Mouse (Mus musculus): ENCODE results near the gene Ptpn6. TPM values are rescaled to one million over a fixed set of nuclear protein-coding genes. Genes with fewer than 3 reads are reported as not detected.

The Ptpn6 gene
- total RNA-seq, 2 experiments from 2014 or later, result 13.0 to 13.5 TPM

Small RNA genes within 50 kb of the gene (microRNA-seq; reads per million reads assigned to microRNA genes)
- 9.2 reads per million, percentile 15 among the genes with 10 or more reads in this experiment for gene Mir141
- 128 reads per million, percentile 48 among the genes with 10 or more reads in this experiment for gene Mir200c

Other genes starting within 250 kb of the Ptpn6 start
- 10 to 100 TPM; 16.0 to 21.7 TPM for gene C1rl, start 245.6 kb downstream of the Ptpn6 start, total RNA-seq (2021)
- gene C1ra, start 226.3 kb downstream of the Ptpn6 start, total RNA-seq (2021), result 10 to 100 TPM; 40.4 to 51.1 TPM
- gene C1s1, start 196.4 kb downstream of the Ptpn6 start, total RNA-seq (2021), result 100 to 1,000 TPM in 1 of 2 experiments, 10 to 100 TPM in 1; 76.9 to 105 TPM
- gene C1rb, start 168.4 kb downstream of the Ptpn6 start, total RNA-seq (2021), result 1 to 10 TPM; 4.7 to 5.1 TPM
- gene C1s2, start 102.6 kb downstream of the Ptpn6 start, total RNA-seq (2021), result 1 to 10 TPM; 2.5 to 4.2 TPM
- 10 to 100 TPM; 80.8 to 85.7 TPM for gene Lpcat3, start 75.7 kb downstream of the Ptpn6 start, total RNA-seq (2021)
- gene Emg1, start 26.5 kb downstream of the Ptpn6 start, total RNA-seq (2021), result 10 to 100 TPM; 85.5 to 94.1 TPM
- gene Phb2, start 26.4 kb downstream of the Ptpn6 start, total RNA-seq (2021), result 100 to 1,000 TPM; 452 to 487 TPM
- gene Grcc10, start 2.7 kb upstream of the Ptpn6 start, total RNA-seq (2021), result 100 to 1,000 TPM; 321 to 324 TPM
- gene Gm45234, start 17.3 kb upstream of the Ptpn6 start, total RNA-seq (2021), result 1 to 10 TPM in 1 of 2 experiments, not detected in 1; 1.1 TPM
- 10 to 100 TPM; 64.0 to 71.5 TPM for gene Atn1, start 17.8 kb upstream of the Ptpn6 start, total RNA-seq (2021)
- gene Eno2, start 31.0 kb upstream of the Ptpn6 start, total RNA-seq (2021), result 10 to 100 TPM; 13.0 to 21.0 TPM
- gene Lrrc23, start 41.0 kb upstream of the Ptpn6 start, total RNA-seq (2021), result under 1 TPM in 1 of 2 experiments, not detected in 1; 0.72 TPM
- gene Spsb2, start 69.9 kb upstream of the Ptpn6 start, total RNA-seq (2021), result 10 to 100 TPM; 11.7 to 15.2 TPM
- gene Tpi1, start 75.6 kb upstream of the Ptpn6 start, total RNA-seq (2021), result 100 to 1,000 TPM; 504 to 601 TPM
- gene Usp5, start 90.8 kb upstream of the Ptpn6 start, total RNA-seq (2021), result 100 to 1,000 TPM in 1 of 2 experiments, 10 to 100 TPM in 1; 89.2 to 111 TPM
- gene Cdca3, start 90.8 kb upstream of the Ptpn6 start, total RNA-seq (2021), result 10 to 100 TPM; 26.3 to 28.8 TPM
- gene Gnb3, start 101.6 kb upstream of the Ptpn6 start, total RNA-seq (2021), result 1 to 10 TPM; 7.5 to 9.7 TPM
- gene P3h3, start 119.0 kb upstream of the Ptpn6 start, total RNA-seq (2021), result 10 to 100 TPM; 26.6 to 29.6 TPM
- gene Gpr162, start 125.3 kb upstream of the Ptpn6 start, total RNA-seq (2021), result 1 to 10 TPM; 3.5 to 5.2 TPM
- 1 to 10 TPM; 3.8 to 4.0 TPM for gene Cd4, start 149.5 kb upstream of the Ptpn6 start, total RNA-seq (2021)
- gene Lag3, start 173.0 kb upstream of the Ptpn6 start, total RNA-seq (2021), result 1 to 10 TPM; 1.4 to 1.8 TPM
- gene Ptms, start 181.4 kb upstream of the Ptpn6 start, total RNA-seq (2021), result 100 to 1,000 TPM; 824 to 887 TPM
- gene Mlf2, start 192.7 kb upstream of the Ptpn6 start, total RNA-seq (2021), result 100 to 1,000 TPM; 271 to 288 TPM
- 100 to 1,000 TPM; 122 to 129 TPM for gene Cops7a, start 226.8 kb upstream of the Ptpn6 start, total RNA-seq (2021)

Data from adrenal gland, postnatal 10 days (tissue).